Mouse (Mus musculus): ENCODE data around the gene Kif26b.

Kif26b gene

DNA sequence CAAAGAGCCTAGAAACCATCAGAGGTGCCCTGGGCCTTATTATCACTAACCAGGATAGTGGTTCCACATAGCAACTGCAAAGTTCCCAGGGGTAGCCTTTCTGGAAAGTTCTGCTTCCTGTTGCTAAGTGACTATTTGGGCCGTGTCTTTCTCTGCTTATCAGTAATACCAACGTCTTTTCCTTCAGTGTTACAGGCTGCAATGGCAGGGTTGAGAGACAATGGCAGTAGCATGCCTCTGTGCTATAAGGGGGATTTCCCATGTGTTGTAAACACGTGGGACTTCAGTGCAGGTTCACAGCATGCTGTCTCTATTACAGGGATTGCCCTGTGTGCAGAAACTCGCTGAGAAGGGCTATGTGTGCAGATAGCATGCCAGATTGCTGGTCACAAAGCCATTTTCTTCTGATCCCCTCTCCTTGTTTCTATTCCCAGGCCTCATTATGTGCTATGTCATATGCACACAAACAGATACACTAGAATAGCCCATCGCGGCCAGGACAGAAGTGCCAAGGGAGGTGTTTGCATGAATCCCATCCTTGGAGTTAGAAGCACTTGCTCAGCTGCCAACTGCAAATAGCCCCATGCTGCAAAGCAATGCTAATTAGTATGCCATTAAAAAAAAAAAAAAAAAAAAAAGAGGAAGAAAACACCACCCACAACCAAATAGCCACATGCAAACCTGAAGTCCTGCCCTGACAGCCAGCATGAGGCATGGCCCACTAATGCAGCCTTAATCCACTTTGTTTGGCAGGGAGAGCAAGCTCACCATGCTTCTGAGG lies 384.2 kb downstream of the Kif26b start:
- no peak for DNase-seq (ENCODE audit: low spot score in 2 of 2)

DNA sequence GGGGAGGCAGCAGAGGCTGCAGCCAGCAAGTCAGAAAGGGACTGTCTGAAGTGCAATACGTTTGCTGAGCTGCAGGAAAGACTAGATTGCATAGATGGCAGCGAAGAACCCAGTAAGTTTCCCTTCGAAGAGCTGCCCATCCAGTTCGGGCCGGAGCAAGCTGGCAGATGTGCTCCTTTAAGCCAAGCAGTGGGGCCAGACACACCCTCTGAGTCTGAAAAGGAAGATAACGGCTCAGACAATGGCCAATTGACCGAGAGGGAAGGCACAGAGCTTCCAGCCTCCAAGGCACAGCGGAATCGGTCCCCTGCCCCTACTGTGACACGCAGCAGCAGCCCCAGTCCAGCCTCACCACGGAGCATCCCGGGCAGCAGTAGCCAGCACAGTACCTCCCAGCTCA lies 386.1 kb downstream of the Kif26b start:
- DNase-seq (ENCODE audit: low spot score in 2 of 2) = no peak

DNA sequence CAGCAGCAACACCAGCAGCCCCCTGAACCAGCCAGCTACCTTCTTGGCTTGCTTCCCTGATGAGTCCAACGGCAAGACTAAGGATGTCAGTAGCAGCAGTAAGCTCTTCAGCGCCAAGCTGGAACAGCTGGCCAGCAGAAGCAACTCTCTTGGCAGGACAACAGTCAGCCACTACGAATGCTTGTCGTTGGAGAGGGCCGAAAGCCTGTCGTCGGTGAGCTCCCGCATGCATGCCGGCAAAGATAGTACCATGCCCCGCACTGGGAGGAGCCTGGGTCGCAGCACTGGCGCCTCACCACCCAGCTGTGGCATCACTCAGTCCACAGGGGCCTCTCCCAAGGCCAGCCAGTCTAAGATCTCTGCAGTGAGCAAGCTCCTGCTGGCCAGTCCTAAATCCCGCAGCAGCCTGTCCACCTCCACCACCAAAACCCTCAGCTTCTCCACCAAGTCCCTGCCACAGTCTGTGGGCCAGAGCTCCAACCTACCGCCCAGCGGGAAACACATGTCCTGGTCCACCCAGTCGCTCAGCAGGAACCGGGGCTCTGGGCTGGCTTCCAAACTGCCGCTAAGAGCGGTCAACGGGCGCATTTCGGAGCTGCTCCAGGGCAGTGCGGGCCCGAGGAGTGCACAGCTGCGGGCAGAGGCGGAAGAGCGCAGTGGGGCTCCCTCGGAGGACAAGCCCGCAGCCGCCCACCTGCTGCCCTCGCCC lies 388.4 kb downstream of the Kif26b start:
- DNase-seq (ENCODE audit: low spot score in 2 of 2) = no peak

DNA sequence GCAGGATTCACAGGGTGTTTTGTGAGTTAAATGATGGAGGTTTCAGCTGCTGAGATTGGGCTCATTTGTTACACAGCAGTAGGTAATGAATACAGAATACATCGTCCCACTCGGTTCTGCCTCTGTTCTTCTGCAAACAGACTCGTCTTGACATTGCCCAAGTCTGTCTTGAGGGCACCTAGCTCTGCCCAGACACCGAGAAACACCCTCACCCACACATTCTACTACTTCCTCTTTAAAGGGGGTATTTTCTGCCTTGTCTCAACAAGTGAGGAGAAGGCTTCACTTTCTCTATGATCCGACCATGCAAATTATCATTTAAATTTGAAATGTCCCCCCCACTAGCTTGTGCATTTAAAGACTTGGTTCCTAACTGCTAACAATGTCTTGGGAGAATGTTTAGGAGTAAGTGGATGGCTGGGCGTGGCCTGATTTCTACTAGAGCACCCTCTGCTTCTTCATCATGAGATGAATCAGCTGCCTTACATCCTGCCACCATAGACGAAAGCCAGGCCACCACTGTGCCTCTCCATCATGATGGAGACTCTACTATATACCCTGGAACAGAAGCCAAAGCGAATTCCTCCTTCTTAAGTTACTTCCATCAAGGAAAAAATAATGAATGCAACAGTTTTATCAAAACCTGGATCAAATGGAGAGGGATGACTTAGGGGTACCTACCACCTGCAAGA lies 395.7 kb downstream of the Kif26b start:
- DNase-seq (ENCODE audit: low spot score in 2 of 2) = no peak

DNA sequence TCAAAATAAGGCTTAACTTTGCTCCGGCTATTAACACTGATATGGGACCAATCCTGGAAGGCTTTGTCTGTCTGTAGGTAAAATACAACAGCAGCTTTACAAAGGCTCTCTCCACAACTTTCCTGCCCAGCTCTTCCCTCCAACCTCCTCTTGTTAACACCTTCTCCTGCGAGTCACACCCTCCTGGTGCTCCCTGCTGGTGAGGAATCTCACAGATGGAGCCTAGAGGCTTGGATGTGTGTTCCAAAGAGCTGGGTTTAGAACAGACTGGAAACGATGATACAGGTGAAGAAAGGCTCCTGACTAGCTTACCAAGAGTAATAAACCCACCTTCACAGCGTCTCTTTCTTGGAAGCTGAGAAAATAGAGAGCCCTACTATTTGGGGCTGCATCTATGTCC lies 400.6 kb downstream of the Kif26b start:
- no peak for DNase-seq (ENCODE audit: low spot score in 2 of 2)

DNA sequence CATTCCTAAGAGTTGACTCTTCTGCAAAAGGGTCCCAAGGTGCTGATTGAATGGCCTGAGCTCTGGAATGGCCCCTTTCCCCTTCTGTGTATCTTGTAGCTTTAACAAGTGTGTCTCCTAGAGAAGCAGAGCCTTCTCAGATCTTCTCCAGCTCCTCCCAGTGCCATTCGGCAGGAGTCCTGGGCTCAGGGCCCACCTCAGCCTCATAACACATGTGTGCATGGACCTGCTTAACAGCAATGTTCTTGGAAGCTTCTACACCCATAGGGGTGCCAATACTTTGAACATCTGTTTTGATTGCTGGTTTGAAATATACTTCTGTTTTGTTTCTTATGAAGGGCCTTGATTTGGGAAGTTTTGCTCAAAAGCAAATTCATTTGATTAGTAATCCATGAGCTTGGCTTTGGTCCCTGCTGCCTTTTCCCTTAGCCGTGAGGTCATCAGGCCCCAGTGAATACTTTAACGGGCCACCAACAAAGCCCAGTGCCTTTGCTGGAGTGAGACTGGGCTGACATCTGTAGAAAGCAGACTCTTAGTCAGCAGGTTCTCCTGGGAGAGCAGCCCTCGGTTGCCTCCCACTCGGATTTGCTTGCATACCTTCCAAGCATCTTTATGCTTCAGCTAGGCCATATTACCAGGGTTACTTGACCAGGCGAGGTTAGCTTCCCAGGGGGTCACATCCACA lies 405.2 kb downstream of the Kif26b start:
- no peak for DNase-seq (ENCODE audit: low spot score in 2 of 2)

DNA sequence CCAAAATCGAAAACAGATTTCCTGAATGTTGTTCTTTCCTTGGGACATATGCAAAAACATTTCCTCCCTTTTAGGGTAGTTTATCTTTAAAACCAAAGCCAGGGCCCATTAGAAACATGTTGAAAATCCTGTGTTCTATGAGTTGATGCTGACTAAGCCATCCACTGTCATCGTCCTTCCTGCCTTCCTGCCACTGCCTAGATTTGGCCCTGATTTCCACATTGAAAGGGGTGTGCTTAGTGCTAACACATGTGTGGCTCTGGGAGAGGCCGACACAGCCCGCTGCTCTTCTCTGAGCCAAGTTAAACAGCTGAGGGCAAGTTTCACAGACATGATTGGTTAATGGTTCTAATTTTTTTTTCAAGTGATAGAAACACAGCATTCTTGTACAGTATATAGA lies 407.5 kb downstream of the Kif26b start:
- no peak for DNase-seq (ENCODE audit: low spot score in 2 of 2)

DNA sequence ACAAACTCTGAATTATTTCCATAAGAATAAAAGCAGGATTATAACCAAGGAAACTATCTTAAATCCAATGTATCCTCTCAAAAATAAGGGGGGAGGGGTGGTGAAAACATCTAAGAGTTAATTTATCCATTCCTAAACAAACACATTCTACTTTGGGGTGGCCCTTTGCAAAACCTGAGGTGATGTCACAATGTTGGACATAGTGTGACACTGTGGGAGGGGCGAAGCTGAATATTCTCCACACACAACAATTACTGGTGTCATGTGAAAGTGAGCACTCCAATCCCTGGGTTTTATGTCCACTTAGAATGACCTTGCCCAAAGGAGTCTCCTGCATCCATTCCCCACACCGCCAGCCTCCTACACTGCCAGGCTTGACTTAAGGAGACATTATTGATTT lies 408.1 kb downstream of the Kif26b start:
- no peak for DNase-seq (ENCODE audit: low spot score in 2 of 2)

DNA sequence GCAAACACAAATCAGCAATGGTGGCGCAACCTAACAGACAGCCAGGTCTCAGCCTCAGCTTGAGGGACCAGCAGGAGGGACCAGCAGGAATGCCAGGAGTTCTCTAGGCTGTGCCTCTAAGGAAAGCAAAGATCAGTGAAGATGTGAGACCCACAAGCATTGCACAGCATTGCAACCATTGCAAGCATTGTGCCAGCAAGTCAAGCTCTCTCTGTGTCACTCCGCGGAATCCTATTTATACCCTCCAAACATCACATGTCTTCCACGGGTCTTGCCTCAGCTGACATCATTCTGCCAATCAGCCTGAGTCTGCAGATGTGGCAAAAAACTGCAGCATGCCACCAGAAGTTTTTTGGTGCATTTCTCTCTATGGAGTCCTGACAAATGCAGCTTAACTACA lies 411.4 kb downstream of the Kif26b start:
- DNase-seq (ENCODE audit: low spot score in 2 of 2) = no peak

DNA sequence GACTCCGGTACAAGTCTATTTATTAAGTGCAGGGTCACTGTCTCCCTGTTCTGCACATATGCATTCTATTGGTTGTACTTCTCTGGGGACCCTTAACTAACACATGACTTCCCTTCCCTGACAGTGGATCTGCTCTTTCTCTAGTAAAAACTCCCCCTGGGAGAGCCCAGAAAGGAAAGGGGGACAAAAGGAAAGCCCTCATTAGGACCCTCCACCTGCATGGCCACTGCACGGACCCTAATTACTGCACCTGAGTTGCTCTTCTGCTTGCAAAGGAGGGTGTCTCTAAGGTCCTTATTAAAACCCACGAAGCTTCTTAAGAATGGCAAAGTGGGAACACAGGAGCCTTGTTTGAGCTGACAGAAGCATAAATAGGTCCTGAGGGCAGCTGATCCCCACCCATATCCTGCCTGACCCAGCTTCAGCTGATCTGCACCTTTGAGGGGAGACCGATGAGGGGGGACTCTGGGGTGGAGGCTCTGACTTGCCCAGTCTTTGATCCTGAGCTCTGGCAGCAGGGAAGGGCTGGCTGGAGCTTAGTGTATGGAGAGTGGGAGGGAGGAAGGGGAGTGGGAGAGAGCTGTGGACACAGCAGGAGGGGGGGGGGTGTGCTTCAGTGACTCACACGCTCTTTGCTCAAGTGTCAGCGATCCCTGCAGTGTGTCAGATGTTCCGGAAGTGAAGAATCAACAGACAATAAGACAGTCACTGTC lies 413.5 kb downstream of the Kif26b start:
- DNase-seq (ENCODE audit: low spot score in 2 of 2) = no peak

DNA sequence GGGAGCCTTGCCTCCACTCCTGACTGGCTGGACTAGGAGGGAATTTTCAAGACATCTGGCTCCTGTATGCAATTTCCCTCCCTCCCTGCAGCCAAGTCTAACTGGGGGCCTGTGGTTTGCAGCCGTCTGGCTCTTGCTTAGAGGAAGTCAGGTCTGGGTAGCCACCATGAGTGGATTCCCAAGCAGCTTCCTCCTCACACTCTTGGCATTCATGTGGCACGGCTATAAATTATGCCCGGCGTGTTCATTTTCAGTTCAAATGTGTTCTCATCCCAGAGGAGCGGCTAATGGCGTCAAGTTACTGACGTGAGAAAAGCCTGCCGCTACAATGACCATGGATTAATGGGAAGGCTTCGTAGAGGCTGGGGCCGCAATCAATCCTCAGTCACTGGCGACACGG lies 424.0 kb downstream of the Kif26b start:
- DNase-seq (ENCODE audit: low spot score in 2 of 2) = no peak

DNA sequence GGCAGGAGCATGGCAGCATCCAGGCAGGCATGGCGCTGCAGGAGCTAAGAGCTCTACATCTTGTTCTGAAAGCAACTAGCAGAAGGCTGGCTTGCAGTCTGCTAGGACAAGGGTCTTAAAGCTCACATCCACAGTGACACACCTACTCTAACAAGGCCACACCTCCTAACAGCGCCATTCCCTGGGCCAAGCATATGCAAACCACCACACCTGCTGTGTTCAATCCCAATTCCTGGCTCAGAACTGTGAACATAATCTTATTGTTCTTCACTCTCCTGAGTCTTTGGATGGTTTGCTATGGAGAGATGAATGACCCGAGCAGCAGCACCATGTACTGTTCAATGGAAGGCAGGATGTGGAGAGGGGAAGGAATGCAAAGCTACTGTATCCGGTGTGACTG lies 429.7 kb downstream of the Kif26b start:
- DNase-seq (ENCODE audit: low spot score in 2 of 2) = no peak

DNA sequence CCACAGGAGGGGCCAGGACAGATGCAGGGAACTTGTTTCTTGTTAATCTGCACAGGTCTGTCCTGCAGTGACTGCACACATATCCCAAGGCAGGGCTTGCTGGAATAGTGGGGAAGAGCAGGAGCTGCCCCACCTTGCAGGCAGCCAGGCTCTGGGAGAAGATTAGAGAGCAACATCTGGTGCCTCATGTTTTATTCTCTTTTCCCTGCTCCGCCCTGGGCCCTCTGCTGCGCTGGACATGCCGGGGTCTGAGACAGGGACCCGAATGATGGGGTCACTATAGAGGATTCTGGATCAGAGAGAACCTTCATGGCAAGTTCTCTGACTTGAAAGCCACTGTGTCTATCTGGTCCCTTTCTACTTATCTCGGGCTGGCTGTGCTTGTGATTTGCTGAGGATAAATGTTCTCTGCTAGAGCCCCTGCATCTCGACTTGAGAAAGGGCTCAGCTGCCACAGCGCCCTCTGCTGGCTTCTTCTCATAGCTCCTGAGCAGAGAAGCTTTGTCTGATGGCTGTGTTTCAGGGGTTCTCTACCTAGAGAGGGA lies 431.2 kb downstream of the Kif26b start:
- peak; percentile 84 to 92 for DNase-seq (ENCODE audit: low spot score in 2 of 2)

DNA sequence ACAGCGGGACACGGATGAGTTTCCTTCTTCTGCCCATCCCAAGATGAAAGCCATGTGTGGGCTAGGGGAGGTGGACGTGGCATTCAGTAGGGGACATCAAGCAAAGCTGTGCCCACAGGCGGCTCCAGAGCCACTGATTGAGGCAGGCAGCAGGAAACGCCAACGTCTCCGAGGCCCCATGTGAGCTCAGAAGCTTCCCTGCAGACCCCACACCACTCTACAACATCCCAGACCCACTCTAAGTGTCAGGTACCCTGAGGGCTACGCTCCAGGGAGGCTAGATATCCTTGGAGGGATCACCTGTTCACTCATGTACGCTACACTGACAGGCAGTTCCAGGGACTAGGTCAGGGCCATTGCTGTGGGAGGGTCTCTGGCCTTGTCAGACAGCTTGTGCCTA lies 432.7 kb downstream of the Kif26b start:
- no peak for DNase-seq (ENCODE audit: low spot score in 2 of 2)

DNA sequence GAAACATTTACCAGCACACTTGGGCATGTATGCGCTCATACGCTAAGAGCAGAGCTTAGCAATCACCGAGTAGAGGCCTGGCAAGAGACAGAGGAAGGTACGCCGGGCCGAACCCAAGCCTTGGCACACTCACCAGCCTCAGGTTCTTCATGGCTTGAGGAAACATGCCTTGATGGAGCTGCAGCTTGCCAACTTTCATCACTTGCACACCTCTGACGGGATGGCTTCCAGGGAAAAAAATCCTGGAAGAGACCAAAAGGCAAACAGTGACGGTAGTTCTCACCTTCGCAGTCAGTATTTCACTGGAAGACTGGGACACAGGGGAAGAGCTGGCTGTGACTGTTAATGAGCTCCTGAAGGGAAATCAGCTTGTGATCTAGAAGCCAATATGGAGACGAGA lies 443.1 kb downstream of the Kif26b start:
- no peak for DNase-seq (ENCODE audit: low spot score in 2 of 2)

DNA sequence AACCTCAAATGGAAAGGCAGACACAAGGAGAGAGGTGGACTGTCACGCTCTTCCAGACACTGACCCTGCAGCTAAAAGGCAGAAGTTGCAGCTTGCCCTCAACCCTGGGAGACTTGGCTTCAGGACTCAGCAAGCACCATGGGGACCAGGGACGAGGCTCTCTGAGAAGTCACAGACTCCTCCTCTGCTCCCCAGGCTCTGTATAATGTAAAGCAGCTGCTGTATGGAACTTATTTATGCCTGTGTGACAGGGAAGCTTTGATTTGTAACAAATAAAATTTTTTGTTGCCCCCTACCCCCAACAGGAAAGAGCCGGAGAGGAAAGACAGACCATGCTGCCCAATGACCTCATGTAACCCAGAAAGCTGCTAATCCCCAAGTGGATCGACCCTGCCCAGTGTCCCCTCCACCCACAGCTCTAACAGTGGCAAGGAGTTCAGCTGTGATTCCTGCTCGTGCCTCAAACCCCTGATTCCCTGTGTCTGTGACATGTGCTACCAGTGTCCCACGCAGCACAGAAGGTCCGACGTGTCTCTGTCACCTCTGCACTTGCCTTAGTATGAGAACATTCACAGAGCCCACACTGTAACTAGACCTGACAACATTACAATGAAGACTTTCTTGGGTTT lies 449.8 kb downstream of the Kif26b start:
- DNase-seq (ENCODE audit: low spot score in 2 of 2) = no peak

DNA sequence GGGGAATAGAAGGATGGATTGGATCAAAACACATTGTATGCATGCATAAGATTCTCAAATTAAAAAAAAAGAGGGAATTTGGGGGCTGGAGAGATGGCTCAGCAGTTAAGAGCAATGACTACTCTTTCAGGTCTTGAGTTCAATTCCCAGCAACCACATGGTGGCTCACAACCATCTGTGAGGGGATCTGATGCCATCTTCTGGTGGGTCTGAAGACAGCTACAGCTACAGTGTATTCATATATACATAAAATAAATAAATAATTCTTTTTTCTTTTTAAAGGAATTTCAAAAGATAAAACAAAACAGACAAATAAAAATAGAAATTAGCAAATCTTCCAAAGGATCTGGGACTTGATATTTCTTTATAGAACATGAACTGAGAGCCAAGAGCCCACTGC lies 451.3 kb downstream of the Kif26b start:
- no peak for DNase-seq (ENCODE audit: low spot score in 2 of 2)

DNA sequence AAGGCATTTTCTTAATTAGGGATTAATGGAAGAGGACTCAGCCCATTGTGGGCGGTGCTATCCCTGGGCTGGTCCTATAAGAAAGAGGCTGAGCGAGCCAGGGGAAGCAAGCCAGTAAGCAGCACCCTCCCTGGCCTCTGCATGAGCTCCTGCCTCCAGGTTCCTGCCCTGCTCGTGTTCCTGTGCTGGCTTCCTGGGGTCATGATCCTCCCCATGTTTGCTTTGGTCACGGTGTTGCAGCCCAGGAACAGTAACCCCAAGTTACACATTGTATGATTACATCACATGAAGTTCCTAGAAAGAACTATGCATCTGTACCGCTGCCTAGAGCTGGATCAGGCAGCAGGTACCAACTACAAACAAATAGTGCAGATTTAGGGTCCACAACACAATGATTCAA lies 452.7 kb downstream of the Kif26b start:
- DNase-seq (ENCODE audit: low spot score in 2 of 2) = no peak

DNA sequence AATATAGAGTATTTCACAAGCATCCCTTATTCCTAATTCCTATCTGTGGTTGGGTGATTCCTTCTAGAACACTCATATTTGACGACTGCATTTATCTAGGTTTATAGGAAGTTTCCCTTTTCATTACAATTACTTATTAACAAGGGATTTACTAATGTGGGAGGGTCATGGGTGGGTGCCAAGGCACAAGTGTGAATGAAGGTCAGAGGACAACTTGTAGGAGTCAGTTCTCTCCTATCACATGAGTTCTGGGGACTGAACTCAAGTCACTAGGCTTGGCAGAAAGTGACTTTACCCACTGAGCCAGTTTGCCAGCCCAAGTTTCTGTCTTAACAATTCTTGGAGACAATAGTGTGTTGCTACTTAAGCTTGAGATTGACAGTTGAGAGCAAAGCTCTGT lies 459.3 kb downstream of the Kif26b start:
- DNase-seq (ENCODE audit: low spot score in 2 of 2) = no peak
